Mouse (Mus musculus) forebrain, embryonic 13.5 days (tissue): Measurements from ENCODE around the gene Adgrg6. TPM values are rescaled to one million over a fixed set of nuclear protein-coding genes. Genes with fewer than 3 reads are reported as not detected.
A peak's percentile ranks its signal among the peaks of the same experiment; 100 is the strongest.

ENCODE experiments used
- ATAC-seq: fragments of 200-750 bp; cut with Nextera tagmentation; 2 replicates; pipeline ENCODE4 v1.8.0; 2017
- H3K27ac ChIP-seq: fragments of 300-500 bp; sonication (generic); 2 replicates; pipeline ENCODE4 v1.5.1; 2015; ENCODE audit warnings: inconsistent platforms, mild to moderate bottlenecking, moderate library complexity
- H3K27me3 ChIP-seq: fragments of 300-500 bp; sonication (generic); 2 replicates; pipeline ENCODE4 v1.6.1; 2015; ENCODE audit warnings: mild to moderate bottlenecking, inconsistent platforms
- H3K36me3 ChIP-seq: fragments of 300-500 bp; sonication (generic); 2 replicates; pipeline ENCODE4 v1.6.1; 2015; ENCODE audit warnings: mild to moderate bottlenecking, inconsistent platforms; ENCODE audit not compliant: poor library complexity, severe bottlenecking
- H3K4me1 ChIP-seq: fragments of 300-500 bp; sonication (generic); 2 replicates; pipeline ENCODE4 v1.6.1; 2015; ENCODE audit warnings: inconsistent platforms
- H3K4me2 ChIP-seq: fragments of 300-500 bp; sonication (generic); 2 replicates; pipeline ENCODE4 v1.6.1; 2015; ENCODE audit warnings: inconsistent platforms, mild to moderate bottlenecking, moderate library complexity
- H3K4me3 ChIP-seq: fragments of 300-500 bp; sonication (generic); 2 replicates; pipeline ENCODE4 v1.5.1; 2015; ENCODE audit warnings: mild to moderate bottlenecking, inconsistent platforms
- H3K9ac ChIP-seq: fragments of 300-500 bp; sonication (generic); 2 replicates; pipeline ENCODE4 v1.6.1; 2015; ENCODE audit warnings: mild to moderate bottlenecking, inconsistent platforms
- H3K9me3 ChIP-seq: fragments of 300-500 bp; sonication (generic); replicated peaks from 2 replicates; pipeline ENCODE4 v1.6.1; 2016; ENCODE audit warnings: inconsistent platforms
- WGBS: fragments of 180-500 bp; shearing (Covaris S2); methylation state at CpG from one replicate; pipeline ENCODE4 v1.1.7; 2015; 5-methylcytosine and 5-hydroxymethylcytosine counted together
- polyA plus RNA-seq: library from polyadenylated mRNA; unstranded; fragments of >200 nt; fragmentation: Nextera tagmentation; extraction: Ambion mirVana; gene quantifications from 2 replicates; pipeline ENCODE4 v1.2.1, GENCODE M21; 2015

Gene Adgrg6
- polyA plus RNA-seq, 1 experiment from 2014 or later, result 0.31 TPM

DNA sequence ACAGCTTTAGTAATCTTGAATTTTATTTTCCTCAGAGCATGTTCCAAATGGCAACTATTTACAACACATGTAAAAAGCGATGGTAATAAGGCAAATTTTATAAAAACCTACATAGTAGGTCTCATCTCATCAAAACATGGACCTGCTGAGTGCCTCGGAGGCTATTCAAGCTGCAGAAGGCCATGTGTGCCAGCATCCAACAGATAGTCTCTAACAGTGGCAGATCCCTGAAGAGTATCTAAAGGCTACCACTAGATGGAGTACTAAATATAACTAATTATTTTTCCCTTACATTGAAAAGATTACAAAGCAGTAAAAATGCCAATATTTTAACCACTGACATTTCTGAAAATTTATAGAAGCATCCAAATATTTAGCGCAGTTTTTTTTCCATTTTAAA is 93.6 kb downstream of the Adgrg6 start:
- Histone ChIP-seq H3K27ac (no peak overlapping the region), H3K4me3 (no peak overlapping the region), H3K9ac (no peak overlapping the region), H3K36me3 (no peaks in the 10 kb centered on the region), H3K4me1 (no peaks in the 10 kb centered on the region), H3K9me3 (no peaks in the 10 kb centered on the region), H3K4me2 (no peak overlapping the region), H3K27me3 (no peaks in the 10 kb centered on the region)
- WGBS, result 33% methylated on average over 3 of the region's 3 CpGs
- ATAC-seq, result peak; percentile 85

DNA sequence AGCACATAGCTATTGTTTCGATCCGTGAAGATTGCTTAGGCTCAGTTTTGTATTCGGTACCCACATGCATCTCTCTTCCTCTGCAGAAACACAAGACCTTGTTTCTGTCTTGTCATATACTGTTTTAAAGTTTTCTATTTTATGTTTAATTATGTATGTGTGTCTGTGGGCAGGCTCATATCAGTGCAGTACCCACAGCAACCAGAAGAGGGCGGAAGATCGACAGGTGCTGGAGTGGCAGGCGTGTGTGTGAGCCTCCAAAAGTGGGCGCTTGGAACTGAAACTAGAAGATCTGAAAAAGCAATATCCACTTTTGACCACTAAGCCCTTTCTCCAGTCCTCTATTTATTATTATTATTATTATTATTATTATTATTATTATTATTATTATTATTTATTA is 95.4 kb downstream of the Adgrg6 start:
- no peak overlapping the region for H3K4me3 ChIP-seq

DNA sequence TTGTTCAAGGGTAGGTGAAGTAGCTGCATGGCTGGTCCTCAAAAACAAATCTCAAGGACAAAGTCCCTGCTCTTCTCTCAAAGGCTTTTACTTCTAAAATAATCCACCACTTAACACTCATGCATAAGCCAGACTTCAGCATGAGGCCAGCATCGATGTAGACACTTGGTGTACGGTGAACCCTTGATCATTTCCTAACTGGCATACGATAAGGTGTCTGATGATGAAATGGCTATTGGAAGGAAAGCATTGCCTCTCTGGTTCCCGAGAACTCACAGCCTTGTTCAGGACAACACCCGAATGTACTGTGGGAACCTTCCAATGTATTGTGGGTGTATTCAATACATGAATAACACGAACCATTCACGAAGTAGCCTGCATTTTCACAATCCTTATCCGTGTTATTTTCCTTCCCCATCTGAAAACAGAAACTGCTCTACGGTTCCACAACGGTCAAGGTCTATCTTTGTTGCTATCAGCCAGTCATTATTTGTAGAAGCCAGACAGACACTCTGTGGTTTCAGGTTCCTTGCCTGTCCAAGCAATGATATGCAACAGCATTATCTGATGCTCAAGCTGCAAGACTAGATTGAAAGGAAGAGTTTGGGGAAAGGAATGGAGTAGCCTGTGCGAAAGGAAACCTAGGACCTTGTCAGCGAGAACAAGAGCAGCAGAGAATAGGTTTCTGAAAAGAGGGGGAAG is 99.7 kb downstream of the Adgrg6 start:
- Histone ChIP-seq H3K9ac (no peak overlapping the region), H3K27me3 (no peaks in the 10 kb centered on the region), H3K36me3 (no peaks in the 10 kb centered on the region), H3K27ac (no peak overlapping the region), H3K4me1 (no peaks in the 10 kb centered on the region), H3K9me3 (no peaks in the 10 kb centered on the region), H3K4me2 (no peak overlapping the region), H3K4me3 (no peak overlapping the region)
- ATAC-seq, result no peak
- 90% methylated on average over 12 of the region's 12 CpGs for WGBS

More for the DNA sequence above, 95.4 kb downstream of the Adgrg6 start:
- H3K4me2 ChIP-seq, result no peak overlapping the region
- H3K9me3 ChIP-seq, result no peaks in the 10 kb centered on the region
- H3K9ac ChIP-seq, result no peak overlapping the region
- no peak overlapping the region for H3K27ac ChIP-seq
- 78% methylated on average over 7 of the region's 7 CpGs for WGBS
- no peak for ATAC-seq
- no peaks in the 10 kb centered on the region for H3K27me3 ChIP-seq
- no peaks in the 10 kb centered on the region for H3K4me1 ChIP-seq
- H3K36me3 ChIP-seq, result no peaks in the 10 kb centered on the region

DNA sequence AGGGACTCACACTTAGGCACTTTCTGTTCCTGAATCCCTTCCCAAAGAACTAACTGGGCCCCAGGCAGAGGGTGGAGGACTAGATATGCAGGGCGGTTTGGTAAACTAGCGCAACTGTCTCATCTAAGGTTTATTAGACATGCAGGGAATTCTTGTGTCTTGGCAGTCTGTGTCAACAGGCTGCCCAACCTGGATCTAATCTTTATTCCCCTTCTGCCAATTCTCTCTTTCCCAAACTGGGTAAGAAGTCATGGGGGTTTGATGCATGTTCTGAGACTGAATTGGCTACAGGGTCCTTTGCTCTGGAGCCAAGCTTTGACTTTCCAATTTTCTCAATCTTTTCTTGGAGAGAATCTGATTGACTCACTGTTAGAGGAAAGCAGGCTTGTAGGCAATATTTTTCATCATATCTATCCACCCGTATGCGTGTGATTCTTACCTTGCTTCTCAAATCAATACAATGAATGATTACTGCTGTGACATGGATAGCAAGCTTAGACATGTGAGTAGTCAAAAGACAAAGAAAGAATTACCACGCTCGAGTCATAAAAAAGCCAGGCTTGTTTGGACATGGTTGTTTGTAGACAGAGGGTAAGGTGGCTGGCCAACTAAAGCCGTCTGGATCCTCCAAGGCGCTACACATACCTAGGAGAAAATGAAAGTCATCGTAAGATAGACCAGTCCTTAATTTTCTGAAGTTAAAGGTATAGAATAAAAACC is 104.4 kb downstream of the Adgrg6 start:
- no peak for ATAC-seq
- WGBS, result 93% methylated on average over 9 of the region's 9 CpGs
- Histone ChIP-seq H3K4me1 (no peaks in the 10 kb centered on the region), H3K36me3 (no peaks in the 10 kb centered on the region), H3K27me3 (no peaks in the 10 kb centered on the region), H3K4me3 (no peak overlapping the region), H3K9me3 (no peaks in the 10 kb centered on the region), H3K4me2 (no peak overlapping the region), H3K9ac (no peak overlapping the region), H3K27ac (no peak overlapping the region)

DNA sequence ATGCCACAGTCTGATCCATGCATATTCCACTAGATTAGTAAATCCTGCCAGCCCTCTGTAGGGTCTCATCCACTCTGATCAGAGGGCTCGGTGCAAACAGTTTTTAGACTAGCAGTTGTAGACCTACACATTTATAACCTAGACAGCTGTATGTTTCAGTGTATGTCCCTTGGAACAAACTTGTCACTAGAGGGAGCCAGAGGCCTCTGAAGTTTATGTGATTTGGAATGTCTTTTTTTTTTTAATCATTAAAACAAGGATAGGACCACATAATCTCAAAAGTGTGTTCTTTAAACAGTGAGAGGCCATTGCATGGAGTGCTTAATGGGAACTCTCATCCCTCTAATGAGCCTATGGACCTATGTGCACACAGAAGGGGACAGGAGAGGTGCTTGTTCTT is 141.4 kb downstream of the Adgrg6 start:
- no peaks in the 10 kb centered on the region for H3K36me3 ChIP-seq
- no peaks in the 10 kb centered on the region for H3K4me1 ChIP-seq
- H3K9ac ChIP-seq, result no peak overlapping the region
- no peaks in the 10 kb centered on the region for H3K27me3 ChIP-seq
- ATAC-seq, result no peak
- H3K27ac ChIP-seq, result no peak overlapping the region
- 78% methylated on average over 1 of the region's 1 CpGs for WGBS
- no peak overlapping the region for H3K4me2 ChIP-seq
- H3K9me3 ChIP-seq, result peaks cover 15% of the 10 kb centered on the region
- no peak overlapping the region for H3K4me3 ChIP-seq

DNA sequence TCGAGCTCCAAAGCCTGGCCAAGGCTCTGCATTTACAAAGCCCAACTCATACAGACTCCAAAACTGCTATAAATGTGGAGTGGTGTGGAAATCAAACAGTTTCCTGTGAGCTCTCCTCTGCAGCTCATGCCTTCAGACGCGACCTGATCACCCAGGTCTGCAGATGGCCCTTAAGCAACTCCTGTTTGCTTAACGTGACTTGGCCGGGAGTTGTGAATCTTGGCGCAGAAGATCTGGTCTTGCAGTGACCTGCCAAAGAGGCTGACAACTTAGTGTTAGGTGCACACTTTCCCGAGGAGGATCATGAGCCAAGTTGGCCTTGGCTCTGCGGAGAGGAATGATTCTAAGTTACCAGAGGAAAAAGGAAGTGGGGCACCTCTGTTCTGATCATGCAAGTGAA is 143.7 kb downstream of the Adgrg6 start:
- no peaks in the 10 kb centered on the region for H3K27me3 ChIP-seq
- ATAC-seq, result no peak
- H3K27ac ChIP-seq, result no peak overlapping the region
- no peak overlapping the region for H3K9ac ChIP-seq
- no peak overlapping the region for H3K4me3 ChIP-seq
- H3K36me3 ChIP-seq, result no peaks in the 10 kb centered on the region
- peaks cover 2% of the 10 kb centered on the region for H3K9me3 ChIP-seq
- no peaks in the 10 kb centered on the region for H3K4me1 ChIP-seq
- WGBS, result 86% methylated on average over 8 of the region's 8 CpGs
- no peak overlapping the region for H3K4me2 ChIP-seq

DNA sequence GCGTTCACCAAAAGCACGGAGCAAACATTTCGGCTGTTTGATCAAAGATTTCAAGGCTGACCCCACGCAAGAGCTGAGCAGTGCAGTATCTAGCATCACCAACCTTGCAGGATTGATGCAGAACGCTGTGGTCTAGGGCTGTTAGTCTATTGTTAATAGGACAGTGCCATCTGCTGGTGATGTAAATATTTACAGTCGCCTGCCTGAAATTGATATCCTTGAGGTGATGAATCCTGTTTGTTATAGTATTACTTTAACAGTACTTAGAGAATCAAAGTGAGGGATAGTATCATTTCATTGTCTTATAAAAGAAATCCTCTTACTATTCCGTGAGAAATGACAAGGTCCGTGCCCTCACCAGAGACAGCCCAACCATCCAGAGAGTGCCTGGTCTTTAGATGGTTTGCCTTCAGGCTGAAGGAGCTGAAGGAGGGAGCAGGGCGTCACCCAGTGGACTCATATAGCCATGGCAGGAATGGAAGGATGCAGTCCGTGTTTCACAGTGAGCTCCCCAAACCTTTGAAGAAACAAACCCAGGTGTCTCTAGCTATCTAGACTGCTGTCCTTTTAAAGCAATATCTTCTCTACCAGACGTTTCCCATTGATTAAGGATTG is 154.3 kb downstream of the Adgrg6 start:
- Histone ChIP-seq H3K4me3 (no peak overlapping the region), H3K9ac (no peak overlapping the region), H3K27ac (no peak overlapping the region), H3K4me1 (no peaks in the 10 kb centered on the region), H3K4me2 (no peak overlapping the region), H3K27me3 (no peaks in the 10 kb centered on the region), H3K9me3 (no peaks in the 10 kb centered on the region), H3K36me3 (no peaks in the 10 kb centered on the region)
- ATAC-seq, result peak; percentile 95
- 12% methylated on average over 11 of the region's 11 CpGs for WGBS

DNA sequence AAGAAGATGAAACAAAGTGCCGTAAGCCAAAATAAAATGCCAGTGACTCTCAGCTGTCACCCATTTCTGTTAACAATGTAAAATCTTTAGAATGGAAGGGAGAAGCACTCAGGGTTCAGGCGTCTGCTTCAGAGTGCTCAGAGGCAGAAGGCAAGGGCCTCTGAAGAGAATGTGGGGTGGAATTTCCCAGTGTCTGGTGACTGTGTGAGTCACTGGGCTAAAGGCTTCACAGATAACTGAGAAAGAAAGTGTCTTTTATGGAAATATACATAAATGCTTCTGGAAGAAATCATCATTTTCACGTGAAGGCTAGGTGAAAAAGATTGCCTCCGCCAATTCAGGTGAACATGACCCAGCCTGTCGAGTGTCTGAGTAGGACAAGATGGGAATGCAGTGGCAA is 159.9 kb downstream of the Adgrg6 start:
- WGBS, result 90% methylated on average over 5 of the region's 5 CpGs
- H3K27ac ChIP-seq, result no peak overlapping the region
- no peaks in the 10 kb centered on the region for H3K4me1 ChIP-seq
- H3K4me2 ChIP-seq, result no peak overlapping the region
- no peak overlapping the region for H3K9ac ChIP-seq
- H3K4me3 ChIP-seq, result no peak overlapping the region
- H3K9me3 ChIP-seq, result no peaks in the 10 kb centered on the region
- ATAC-seq, result no peak
- no peaks in the 10 kb centered on the region for H3K36me3 ChIP-seq
- no peaks in the 10 kb centered on the region for H3K27me3 ChIP-seq

DNA sequence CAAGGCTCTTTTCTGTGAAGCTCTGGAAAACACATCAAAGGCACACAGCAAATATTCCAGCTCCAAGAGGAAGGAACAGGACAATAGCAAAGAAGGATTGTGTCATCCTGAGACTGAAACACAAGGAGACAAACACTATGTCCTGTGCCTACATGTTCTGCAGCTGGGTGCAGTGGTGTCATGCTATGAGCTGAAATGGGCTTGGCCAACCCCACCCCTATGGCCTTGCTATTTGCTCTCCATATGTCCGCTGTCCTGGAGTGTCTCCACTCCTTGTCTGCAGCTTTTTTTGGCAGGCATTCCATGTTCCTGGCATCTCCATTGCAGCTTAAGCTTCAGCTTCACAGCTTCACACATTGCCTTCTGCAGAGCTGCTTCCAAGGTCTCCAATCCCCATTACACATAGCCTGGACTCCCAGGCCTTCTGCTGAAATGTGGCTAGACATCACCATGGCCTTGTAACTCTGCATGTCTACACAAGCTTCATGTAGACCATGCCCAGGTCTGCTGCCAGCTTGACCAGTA is 180.3 kb downstream of the Adgrg6 start:
- 85% methylated on average over 1 of the region's 1 CpGs for WGBS
- Histone ChIP-seq H3K9me3 (no peaks in the 10 kb centered on the region), H3K27ac (no peak overlapping the region), H3K9ac (no peak overlapping the region), H3K4me1 (no peaks in the 10 kb centered on the region), H3K27me3 (no peaks in the 10 kb centered on the region), H3K4me3 (no peak overlapping the region), H3K4me2 (no peak overlapping the region), H3K36me3 (no peaks in the 10 kb centered on the region)
- no peak for ATAC-seq

DNA sequence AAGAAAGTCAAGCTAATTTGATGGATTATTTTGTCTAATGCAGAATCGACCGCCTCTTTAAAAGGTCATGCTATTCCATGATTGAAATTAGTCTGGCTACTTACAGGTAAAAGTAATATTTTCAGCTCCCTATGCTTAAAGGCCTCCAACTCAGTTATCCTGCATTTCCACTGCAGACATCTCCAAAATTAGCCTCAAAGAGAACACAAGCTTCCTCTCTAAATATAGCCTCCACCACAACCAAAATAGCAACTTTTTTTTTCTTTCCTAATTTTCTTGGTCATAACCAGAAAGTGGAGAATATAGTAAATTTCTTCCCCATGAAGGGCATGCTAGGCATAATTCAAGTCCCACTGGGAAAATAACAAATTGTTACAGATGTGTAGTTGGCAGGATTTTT is 182.2 kb downstream of the Adgrg6 start:
- no peaks in the 10 kb centered on the region for H3K9me3 ChIP-seq
- no peak for ATAC-seq
- no peak overlapping the region for H3K27ac ChIP-seq
- no peak overlapping the region for H3K4me3 ChIP-seq
- H3K36me3 ChIP-seq, result no peaks in the 10 kb centered on the region
- no peak overlapping the region for H3K9ac ChIP-seq
- H3K4me1 ChIP-seq, result no peaks in the 10 kb centered on the region
- H3K27me3 ChIP-seq, result no peaks in the 10 kb centered on the region
- WGBS, result 98% methylated on average over 2 of the region's 2 CpGs
- no peak overlapping the region for H3K4me2 ChIP-seq

DNA sequence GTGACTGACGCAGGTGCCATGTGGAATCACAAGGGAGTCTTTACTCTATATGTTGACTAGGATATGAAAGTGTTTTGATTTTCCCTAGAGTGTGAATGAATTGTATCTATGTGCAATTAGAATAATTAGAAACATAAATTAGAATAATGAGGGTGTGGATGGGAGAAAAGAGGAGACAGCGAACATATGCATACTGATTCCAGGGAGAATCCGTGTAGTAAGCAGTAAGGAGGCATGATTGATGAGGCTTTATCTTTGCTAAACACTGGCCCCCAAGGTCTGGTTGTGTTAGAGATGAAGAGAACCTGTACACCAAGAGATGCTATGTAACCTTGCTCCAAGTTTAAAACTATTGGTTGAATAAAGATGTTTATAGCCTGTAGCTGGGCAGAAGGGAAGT is 187.2 kb downstream of the Adgrg6 start:
- Histone ChIP-seq H3K36me3 (no peaks in the 10 kb centered on the region), H3K27ac (no peak overlapping the region), H3K9me3 (no peaks in the 10 kb centered on the region), H3K9ac (no peak overlapping the region), H3K4me3 (no peak overlapping the region), H3K4me1 (no peaks in the 10 kb centered on the region), H3K4me2 (no peak overlapping the region), H3K27me3 (no peaks in the 10 kb centered on the region)
- WGBS, result 74% methylated on average over 3 of the region's 3 CpGs
- no peak for ATAC-seq
